Mouse (Mus musculus) G1E (cell line): Measurements from ENCODE around the gene Baz2b. TPM values are rescaled to one million over a fixed set of nuclear protein-coding genes. Genes with fewer than 3 reads are reported as not detected.

Source experiments
- ATAC-seq: 2 replicates; pipeline ENCODE4 v1.8.0; 2016; ENCODE audit warnings: mild to moderate bottlenecking; ENCODE audit not compliant: insufficient number of reproducible peaks, poor library complexity, low FRiP score, severe bottlenecking; ENCODE audit errors: extremely low read depth
- DNase-seq: peaks from one replicate; pipeline ENCODE4 v3.0.0; 2012; ENCODE audit warnings: low spot score
- H3K27me3 ChIP-seq: 2 replicates; pipeline ENCODE4 v1.6.1; 2012; ENCODE audit warnings: mild to moderate bottlenecking, low read length, inconsistent platforms; ENCODE audit not compliant: insufficient read depth
- H3K36me3 ChIP-seq: replicated peaks from 2 replicates; pipeline ENCODE3; 2012; ENCODE audit warnings: mild to moderate bottlenecking, inconsistent platforms
- H3K4me1 ChIP-seq: 2 replicates; pipeline ENCODE4 v1.6.1; 2012; ENCODE audit warnings: low read depth, low read length, inconsistent platforms, mixed read lengths; ENCODE audit not compliant: insufficient read depth
- H3K4me3 ChIP-seq: 2 replicates; pipeline ENCODE4 v1.5.1; 2012; ENCODE audit warnings: low read depth, mild to moderate bottlenecking, inconsistent platforms, low read length, moderate library complexity, mixed read lengths
- H3K9me3 ChIP-seq: replicated peaks from 2 replicates; pipeline ENCODE4 v1.6.1; 2012; ENCODE audit warnings: inconsistent platforms
- CTCF ChIP-seq: IDR thresholded peaks from 2 replicates; pipeline ENCODE4 v1.5.1; 2012; ENCODE audit warnings: low read depth, low read length, inconsistent platforms, mixed read lengths
- GATA1 ChIP-seq: IDR thresholded peaks from 2 replicates; pipeline ENCODE4 v1.6.1; 2012; ENCODE audit warnings: borderline replicate concordance, low read length, inconsistent platforms, mixed read lengths
- GATA2 ChIP-seq: IDR thresholded peaks from 2 replicates; pipeline ENCODE4 v1.6.1; 2012; ENCODE audit warnings: low read depth, low read length, inconsistent platforms, borderline replicate concordance
- POLR2AphosphoS5 ChIP-seq: IDR thresholded peaks from 2 replicates; pipeline ENCODE4 v1.6.1; 2012; ENCODE audit warnings: low read depth, low read length, inconsistent platforms; ENCODE audit not compliant: insufficient replicate concordance
- TAL1 ChIP-seq: conservative IDR thresholded peaks from 2 replicates; pipeline ENCODE4 v1.6.1; 2012; ENCODE audit warnings: low read depth, low read length, inconsistent platforms, mixed read lengths
- polyA plus RNA-seq: library from polyadenylated mRNA; stranded (reverse); fragments of >175 nt; gene quantifications from 2 replicates; pipeline ENCODE4 v1.2.3, GENCODE M21; 2012
- total RNA-seq, 2 experiments: library from RNA; stranded (forward) in 1 of 2; stranded (reverse) in 1 of 2; fragments of 200-1000 nt in 1 of 2; fragments of >200 nt in 1 of 2; fragmentation: Nextera tagmentation in 1 of 2; gene quantifications; 2 replicates each; pipeline ENCODE4 v1.2.3; 2014 to 2017

Gene Baz2b
- total and polyA plus RNA-seq, 3 experiments: 13.2 to 104 (median 66.5) TPM

GRCm38 (mm10) chr2:60117867-60118266, 91.8 kb downstream of the Baz2b start:
- H3K27me3 ChIP-seq: no peaks in the 10 kb centered on the region
- ATAC-seq (no peak), DNase-seq (no peak)
- H3K4me3 ChIP-seq: no peak overlapping the region
- H3K4me1 ChIP-seq: peaks cover 29% of the 10 kb centered on the region
- no peaks in the 10 kb centered on the region for H3K9me3 ChIP-seq
- peaks cover 10% of the 10 kb centered on the region for H3K36me3 ChIP-seq
- no peak for TF ChIP-seq POLR2AphosphoS5

GRCm38 (mm10) chr2:60115891-60116554, 93.6 kb downstream of the Baz2b start:
- Histone ChIP-seq H3K36me3 (peaks cover 13% of the 10 kb centered on the region), H3K4me1 (peaks cover 17% of the 10 kb centered on the region), H3K4me3 (no peak overlapping the region), H3K27me3 (no peaks in the 10 kb centered on the region), H3K9me3 (no peaks in the 10 kb centered on the region)
- TF ChIP-seq CTCF (no peak), GATA1 (no peak), TAL1 (no peak), GATA2 (no peak), POLR2AphosphoS5 (no peak)
- ATAC-seq (no peak), DNase-seq (no peak)

- DNase-seq (no peak), ATAC-seq (no peak)
- TF ChIP-seq GATA2 (no peak), POLR2AphosphoS5 (no peak), GATA1 (no peak), TAL1 (no peak), CTCF (no peak)
- Histone ChIP-seq H3K4me3 (no peak overlapping the region), H3K4me1 (peaks cover 11% of the 10 kb centered on the region), H3K27me3 (no peaks in the 10 kb centered on the region), H3K36me3 (peaks cover 18% of the 10 kb centered on the region), H3K9me3 (no peaks in the 10 kb centered on the region)
Measured at GRCm38 (mm10) chr2:60114901-60115300, 94.7 kb downstream of the Baz2b start.

GRCm38 (mm10) chr2:60113661-60114560, 95.7 kb downstream of the Baz2b start:
- no peak overlapping the region for H3K4me3 ChIP-seq
- H3K4me1 ChIP-seq: peaks cover 18% of the 10 kb centered on the region
- peaks cover 18% of the 10 kb centered on the region for H3K36me3 ChIP-seq
- no peak for ATAC-seq
- DNase-seq: no peak
- TF ChIP-seq TAL1: no peak
- TF ChIP-seq POLR2AphosphoS5: no peak
- no peak for TF ChIP-seq GATA1
- TF ChIP-seq CTCF: no peak
- no peak for TF ChIP-seq GATA2
- no peaks in the 10 kb centered on the region for H3K27me3 ChIP-seq
- no peaks in the 10 kb centered on the region for H3K9me3 ChIP-seq

GRCm38 (mm10) chr2:60112116-60112515, 97.5 kb downstream of the Baz2b start:
- peaks cover 15% of the 10 kb centered on the region for H3K4me1 ChIP-seq
- no peak for DNase-seq
- no peak for ATAC-seq
- TF ChIP-seq POLR2AphosphoS5 (no peak), GATA1 (no peak), TAL1 (no peak), GATA2 (no peak), CTCF (no peak)
- no peak overlapping the region for H3K4me3 ChIP-seq
- peaks cover 20% of the 10 kb centered on the region for H3K36me3 ChIP-seq
- H3K9me3 ChIP-seq: no peaks in the 10 kb centered on the region
- no peaks in the 10 kb centered on the region for H3K27me3 ChIP-seq

GRCm38 (mm10) chr2:60109001-60109400, 100.6 kb downstream of the Baz2b start:
- H3K4me3 ChIP-seq: no peak overlapping the region
- H3K9me3 ChIP-seq: no peaks in the 10 kb centered on the region
- ATAC-seq (no peak), DNase-seq (no peak)
- H3K27me3 ChIP-seq: no peaks in the 10 kb centered on the region
- peaks cover 12% of the 10 kb centered on the region for H3K4me1 ChIP-seq
- TF ChIP-seq GATA2 (no peak), GATA1 (no peak), TAL1 (no peak)
- H3K36me3 ChIP-seq: peaks cover 14% of the 10 kb centered on the region
